Mouse (Mus musculus): ENCODE data around the gene Mill2. TPM values are rescaled to one million over a fixed set of nuclear protein-coding genes. Genes with fewer than 3 reads are reported as not detected.
A peak's percentile ranks its signal among the peaks of the same experiment; 100 is the strongest.

Gene Mill2
- polyA plus RNA-seq, 1 experiment from 2014 or later = 1.0 TPM

- Histone ChIP-seq H3K36me3 (ENCODE audit: control insufficient read depth, insufficient read depth, low read length) (no peaks in the 10 kb centered on the region), H3K4me3 (ENCODE audit: low read depth, low read length) (no peak overlapping the region), H3K9ac (replicated peaks; ENCODE audit: low read depth, low read length) (no peak overlapping the region), H3K4me2 (replicated peaks; ENCODE audit: low read depth, low read length) (no peak overlapping the region), H3K27ac (ENCODE audit: low read length) (no peak overlapping the region), H3K9me3 (ENCODE audit: control insufficient read depth, low read depth, low read length) (no peaks in the 10 kb centered on the region), H3K27me3 (ENCODE audit: control insufficient read depth, insufficient read depth, low read length) (no peaks in the 10 kb centered on the region), H3K4me1 (ENCODE audit: control insufficient read depth, insufficient read depth, low read length) (no peaks in the 10 kb centered on the region)
- WGBS = 78% methylated on average over 7 of the region's 7 CpGs
- ATAC-seq (ENCODE audit: insufficient number of reproducible peaks, insufficient read depth, low FRiP score, low read depth) = no peak
Measured at GRCm38 (mm10) chr7:18829545-18829944, 10.2 kb upstream of the Mill2 start.

- no peak overlapping the region for H3K4me2 ChIP-seq (replicated peaks; ENCODE audit: low read depth, low read length)
- ATAC-seq (ENCODE audit: insufficient number of reproducible peaks, insufficient read depth, low FRiP score, low read depth) = no peak
- WGBS = 47% methylated on average over 13 of the region's 13 CpGs
Measured at GRCm38 (mm10) chr7:18832298-18832697, 7.5 kb upstream of the Mill2 start.

GRCm38 (mm10) chr7:18840386-18841173 is 814 bp downstream of the Mill2 start:
- H3K27me3 ChIP-seq (ENCODE audit: control insufficient read depth, insufficient read depth, low read length) = no peaks in the 10 kb centered on the region
- H3K4me2 ChIP-seq (replicated peaks; ENCODE audit: low read depth, low read length) = peak overlapping the region; percentile 58
- 4% methylated on average over 14 of the region's 17 CpGs for WGBS
- H3K4me3 ChIP-seq (ENCODE audit: low read depth, low read length) = peak overlapping the region; percentile 32
- ATAC-seq (ENCODE audit: insufficient number of reproducible peaks, insufficient read depth, low FRiP score, low read depth) = peak; percentile 87
- peak overlapping the region; percentile 95 for H3K27ac ChIP-seq (ENCODE audit: low read length)
- no peaks in the 10 kb centered on the region for H3K36me3 ChIP-seq (ENCODE audit: control insufficient read depth, insufficient read depth, low read length)
- H3K9ac ChIP-seq (replicated peaks; ENCODE audit: low read depth, low read length) = no peak overlapping the region; the same call in 1 of the 2 replicates
- H3K9me3 ChIP-seq (ENCODE audit: control insufficient read depth, low read depth, low read length) = no peaks in the 10 kb centered on the region
- no peaks in the 10 kb centered on the region for H3K4me1 ChIP-seq (ENCODE audit: control insufficient read depth, insufficient read depth, low read length)

More at GRCm38 (mm10) chr7:18832298-18832697, 7.5 kb upstream of the Mill2 start:
- Histone ChIP-seq H3K36me3 (ENCODE audit: control insufficient read depth, insufficient read depth, low read length) (no peaks in the 10 kb centered on the region), H3K4me1 (ENCODE audit: control insufficient read depth, insufficient read depth, low read length) (no peaks in the 10 kb centered on the region), H3K27ac (ENCODE audit: low read length) (no peak overlapping the region), H3K4me3 (ENCODE audit: low read depth, low read length) (no peak overlapping the region), H3K27me3 (ENCODE audit: control insufficient read depth, insufficient read depth, low read length) (no peaks in the 10 kb centered on the region), H3K9ac (replicated peaks; ENCODE audit: low read depth, low read length) (no peak overlapping the region), H3K9me3 (ENCODE audit: control insufficient read depth, low read depth, low read length) (no peaks in the 10 kb centered on the region)

- Histone ChIP-seq H3K9ac (replicated peaks; ENCODE audit: low read depth, low read length) (no peak overlapping the region), H3K4me3 (ENCODE audit: low read depth, low read length) (0 out of 2 replicates have a peak overlapping the region, but pooled peaks have one; percentile 4), H3K27ac (ENCODE audit: low read length) (peak overlapping the region; percentile 73; the same call in 1 of the 2 replicates), H3K27me3 (ENCODE audit: control insufficient read depth, insufficient read depth, low read length) (no peaks in the 10 kb centered on the region), H3K36me3 (ENCODE audit: control insufficient read depth, insufficient read depth, low read length) (no peaks in the 10 kb centered on the region), H3K9me3 (ENCODE audit: control insufficient read depth, low read depth, low read length) (no peaks in the 10 kb centered on the region), H3K4me2 (replicated peaks; ENCODE audit: low read depth, low read length) (peak overlapping the region; percentile 58), H3K4me1 (ENCODE audit: control insufficient read depth, insufficient read depth, low read length) (no peaks in the 10 kb centered on the region)
- WGBS = 72% methylated on average over 1 of the region's 1 CpGs
- ATAC-seq (ENCODE audit: insufficient number of reproducible peaks, insufficient read depth, low FRiP score, low read depth) = peak; percentile 20; the same call in 1 of the 2 replicates
Measured at GRCm38 (mm10) chr7:18841174-18841567, 1.4 kb downstream of the Mill2 start.

GRCm38 (mm10) chr7:18844811-18845210 is 5.0 kb downstream of the Mill2 start:
- H3K4me3 ChIP-seq (ENCODE audit: low read depth, low read length) = no peak overlapping the region

GRCm38 (mm10) chr7:18848395-18848794 is 8.6 kb downstream of the Mill2 start:
- 67% methylated on average over 1 of the region's 1 CpGs for WGBS

More at GRCm38 (mm10) chr7:18844811-18845210, 5.0 kb downstream of the Mill2 start:
- no peaks in the 10 kb centered on the region for H3K9me3 ChIP-seq (ENCODE audit: control insufficient read depth, low read depth, low read length)
- ATAC-seq (ENCODE audit: insufficient number of reproducible peaks, insufficient read depth, low FRiP score, low read depth) = no peak
- no peaks in the 10 kb centered on the region for H3K4me1 ChIP-seq (ENCODE audit: control insufficient read depth, insufficient read depth, low read length)
- no peak overlapping the region for H3K9ac ChIP-seq (replicated peaks; ENCODE audit: low read depth, low read length)
- no peaks in the 10 kb centered on the region for H3K27me3 ChIP-seq (ENCODE audit: control insufficient read depth, insufficient read depth, low read length)
- no peak overlapping the region for H3K27ac ChIP-seq (ENCODE audit: low read length)
- no peaks in the 10 kb centered on the region for H3K36me3 ChIP-seq (ENCODE audit: control insufficient read depth, insufficient read depth, low read length)
- H3K4me2 ChIP-seq (replicated peaks; ENCODE audit: low read depth, low read length) = no peak overlapping the region
- WGBS = 27% methylated on average over 5 of the region's 5 CpGs

GRCm38 (mm10) chr7:18858310-18858916 is 18.6 kb downstream of the Mill2 start:
- Histone ChIP-seq H3K36me3 (ENCODE audit: control insufficient read depth, insufficient read depth, low read length) (no peaks in the 10 kb centered on the region), H3K27ac (ENCODE audit: low read length) (peak overlapping the region; percentile 15; the same call in 1 of the 2 replicates), H3K27me3 (ENCODE audit: control insufficient read depth, insufficient read depth, low read length) (no peaks in the 10 kb centered on the region), H3K4me2 (replicated peaks; ENCODE audit: low read depth, low read length) (no peak overlapping the region), H3K4me3 (ENCODE audit: low read depth, low read length) (no peak overlapping the region), H3K9ac (replicated peaks; ENCODE audit: low read depth, low read length) (no peak overlapping the region), H3K9me3 (ENCODE audit: control insufficient read depth, low read depth, low read length) (no peaks in the 10 kb centered on the region), H3K4me1 (ENCODE audit: control insufficient read depth, insufficient read depth, low read length) (peaks cover 8% of the 10 kb centered on the region; the same call in 1 of the 2 replicates)
- 73% methylated on average over 5 of the region's 5 CpGs for WGBS
- ATAC-seq (ENCODE audit: insufficient number of reproducible peaks, insufficient read depth, low FRiP score, low read depth) = no peak

More at GRCm38 (mm10) chr7:18848395-18848794, 8.6 kb downstream of the Mill2 start:
- no peak for ATAC-seq (ENCODE audit: insufficient number of reproducible peaks, insufficient read depth, low FRiP score, low read depth)
- no peak overlapping the region for H3K4me3 ChIP-seq (ENCODE audit: low read depth, low read length)
- H3K4me2 ChIP-seq (replicated peaks; ENCODE audit: low read depth, low read length) = no peak overlapping the region
- no peaks in the 10 kb centered on the region for H3K9me3 ChIP-seq (ENCODE audit: control insufficient read depth, low read depth, low read length)
- H3K27ac ChIP-seq (ENCODE audit: low read length) = no peak overlapping the region
- H3K27me3 ChIP-seq (ENCODE audit: control insufficient read depth, insufficient read depth, low read length) = no peaks in the 10 kb centered on the region
- H3K4me1 ChIP-seq (ENCODE audit: control insufficient read depth, insufficient read depth, low read length) = no peaks in the 10 kb centered on the region
- no peaks in the 10 kb centered on the region for H3K36me3 ChIP-seq (ENCODE audit: control insufficient read depth, insufficient read depth, low read length)
- no peak overlapping the region for H3K9ac ChIP-seq (replicated peaks; ENCODE audit: low read depth, low read length)

GRCm38 (mm10) chr7:18862801-18863200 is 23.0 kb downstream of the Mill2 start:
- H3K27ac ChIP-seq (ENCODE audit: low read length) = no peak overlapping the region
- ATAC-seq (ENCODE audit: insufficient number of reproducible peaks, insufficient read depth, low FRiP score, low read depth) = no peak
- no peak overlapping the region for H3K9ac ChIP-seq (replicated peaks; ENCODE audit: low read depth, low read length)
- H3K36me3 ChIP-seq (ENCODE audit: control insufficient read depth, insufficient read depth, low read length) = no peaks in the 10 kb centered on the region
- no peak overlapping the region for H3K4me3 ChIP-seq (ENCODE audit: low read depth, low read length)
- no peaks in the 10 kb centered on the region for H3K27me3 ChIP-seq (ENCODE audit: control insufficient read depth, insufficient read depth, low read length)
- WGBS = 85% methylated on average over 6 of the region's 6 CpGs
- no peaks in the 10 kb centered on the region for H3K9me3 ChIP-seq (ENCODE audit: control insufficient read depth, low read depth, low read length)
- peaks cover 8% of the 10 kb centered on the region; the same call in 1 of the 2 replicates for H3K4me1 ChIP-seq (ENCODE audit: control insufficient read depth, insufficient read depth, low read length)
- no peak overlapping the region for H3K4me2 ChIP-seq (replicated peaks; ENCODE audit: low read depth, low read length)
